Mouse (Mus musculus): ENCODE measurements around the gene Rps4x. TPM values are rescaled to one million over a fixed set of nuclear protein-coding genes. Genes with fewer than 3 reads are reported as not detected.

Rps4x gene
- polyA plus RNA-seq, 1 experiment, result 2,552 TPM

GRCm38 (mm10) chrX:102166521-102166920, 22.7 kb downstream of the Rps4x start:
- 0 out of 2 replicates have a peak overlapping the region, but pooled peaks have one; percentile 31 for H3K27ac ChIP-seq (ENCODE audit: insufficient read depth, low read length)
- no peaks in the 10 kb centered on the region for H3K27me3 ChIP-seq (ENCODE audit: control insufficient read depth, insufficient read depth, low read length, poor library complexity, severe bottlenecking)

GRCm38 (mm10) chrX:102163529-102163928, 25.7 kb downstream of the Rps4x start:
- H3K4me3 ChIP-seq (ENCODE audit: low read depth, low read length), result no peak overlapping the region

More at GRCm38 (mm10) chrX:102166521-102166920, 22.7 kb downstream of the Rps4x start:
- no peaks in the 10 kb centered on the region for H3K4me1 ChIP-seq (ENCODE audit: control insufficient read depth, insufficient read depth, low read length)
- TF ChIP-seq CTCF (IDR thresholded peaks at IDR 0.05; ENCODE audit: low read depth, low read length), result no peak
- no peak for TF ChIP-seq EP300 (IDR thresholded peaks at IDR 0.05; ENCODE audit: insufficient read depth, low read depth, low read length)
- TF ChIP-seq POLR2A (IDR thresholded peaks at IDR 0.05; ENCODE audit: insufficient read depth, low read length), result no peak
- no peaks in the 10 kb centered on the region for H3K9me3 ChIP-seq (replicated peaks; ENCODE audit: control insufficient read depth, insufficient read depth, low read length, poor library complexity, severe bottlenecking)
- no peaks in the 10 kb centered on the region for H3K36me3 ChIP-seq (ENCODE audit: control insufficient read depth, insufficient read depth, low read length, poor library complexity, severe bottlenecking)
- H3K4me3 ChIP-seq (ENCODE audit: low read depth, low read length), result no peak overlapping the region
- no peak overlapping the region for H3K9ac ChIP-seq (ENCODE audit: low read depth, poor library complexity, severe bottlenecking)

GRCm38 (mm10) chrX:102163096-102163495, 26.1 kb downstream of the Rps4x start:
- Histone ChIP-seq H3K36me3 (ENCODE audit: control insufficient read depth, insufficient read depth, low read length, poor library complexity, severe bottlenecking) (no peaks in the 10 kb centered on the region), H3K27me3 (ENCODE audit: control insufficient read depth, insufficient read depth, low read length, poor library complexity, severe bottlenecking) (no peaks in the 10 kb centered on the region), H3K9ac (ENCODE audit: low read depth, poor library complexity, severe bottlenecking) (no peak overlapping the region), H3K27ac (ENCODE audit: insufficient read depth, low read length) (no peak overlapping the region), H3K4me3 (ENCODE audit: low read depth, low read length) (no peak overlapping the region), H3K4me1 (ENCODE audit: control insufficient read depth, insufficient read depth, low read length) (no peaks in the 10 kb centered on the region), H3K9me3 (replicated peaks; ENCODE audit: control insufficient read depth, insufficient read depth, low read length, poor library complexity, severe bottlenecking) (no peaks in the 10 kb centered on the region)
- TF ChIP-seq POLR2A (IDR thresholded peaks at IDR 0.05; ENCODE audit: insufficient read depth, low read length) (no peak), CTCF (IDR thresholded peaks at IDR 0.05; ENCODE audit: low read depth, low read length) (no peak), EP300 (IDR thresholded peaks at IDR 0.05; ENCODE audit: insufficient read depth, low read depth, low read length) (no peak)

More at GRCm38 (mm10) chrX:102163529-102163928, 25.7 kb downstream of the Rps4x start:
- Histone ChIP-seq H3K27ac (ENCODE audit: insufficient read depth, low read length) (no peak overlapping the region), H3K27me3 (ENCODE audit: control insufficient read depth, insufficient read depth, low read length, poor library complexity, severe bottlenecking) (no peaks in the 10 kb centered on the region), H3K4me1 (ENCODE audit: control insufficient read depth, insufficient read depth, low read length) (no peaks in the 10 kb centered on the region), H3K36me3 (ENCODE audit: control insufficient read depth, insufficient read depth, low read length, poor library complexity, severe bottlenecking) (no peaks in the 10 kb centered on the region), H3K9ac (ENCODE audit: low read depth, poor library complexity, severe bottlenecking) (no peak overlapping the region), H3K9me3 (replicated peaks; ENCODE audit: control insufficient read depth, insufficient read depth, low read length, poor library complexity, severe bottlenecking) (no peaks in the 10 kb centered on the region)
- TF ChIP-seq POLR2A (IDR thresholded peaks at IDR 0.05; ENCODE audit: insufficient read depth, low read length), result no peak

- Histone ChIP-seq H3K27ac (ENCODE audit: insufficient read depth, low read length) (no peak overlapping the region), H3K27me3 (ENCODE audit: control insufficient read depth, insufficient read depth, low read length, poor library complexity, severe bottlenecking) (no peaks in the 10 kb centered on the region), H3K36me3 (ENCODE audit: control insufficient read depth, insufficient read depth, low read length, poor library complexity, severe bottlenecking) (no peaks in the 10 kb centered on the region), H3K4me3 (ENCODE audit: low read depth, low read length) (no peak overlapping the region), H3K9me3 (replicated peaks; ENCODE audit: control insufficient read depth, insufficient read depth, low read length, poor library complexity, severe bottlenecking) (no peaks in the 10 kb centered on the region), H3K9ac (ENCODE audit: low read depth, poor library complexity, severe bottlenecking) (no peak overlapping the region), H3K4me1 (ENCODE audit: control insufficient read depth, insufficient read depth, low read length) (no peaks in the 10 kb centered on the region)
- no peak for TF ChIP-seq EP300 (IDR thresholded peaks at IDR 0.05; ENCODE audit: insufficient read depth, low read depth, low read length)
- no peak for TF ChIP-seq CTCF (IDR thresholded peaks at IDR 0.05; ENCODE audit: low read depth, low read length)
- TF ChIP-seq POLR2A (IDR thresholded peaks at IDR 0.05; ENCODE audit: insufficient read depth, low read length), result no peak
Measured at GRCm38 (mm10) chrX:102160528-102160927, 28.7 kb downstream of the Rps4x start.

GRCm38 (mm10) chrX:102159778-102160177, 29.4 kb downstream of the Rps4x start:
- TF ChIP-seq POLR2A (IDR thresholded peaks at IDR 0.05; ENCODE audit: insufficient read depth, low read length) (no peak), CTCF (IDR thresholded peaks at IDR 0.05; ENCODE audit: low read depth, low read length) (peak; percentile 27), EP300 (IDR thresholded peaks at IDR 0.05; ENCODE audit: insufficient read depth, low read depth, low read length) (no peak)
- H3K27me3 ChIP-seq (ENCODE audit: control insufficient read depth, insufficient read depth, low read length, poor library complexity, severe bottlenecking), result no peaks in the 10 kb centered on the region
- no peaks in the 10 kb centered on the region for H3K4me1 ChIP-seq (ENCODE audit: control insufficient read depth, insufficient read depth, low read length)
- no peak overlapping the region for H3K4me3 ChIP-seq (ENCODE audit: low read depth, low read length)
- no peaks in the 10 kb centered on the region for H3K9me3 ChIP-seq (replicated peaks; ENCODE audit: control insufficient read depth, insufficient read depth, low read length, poor library complexity, severe bottlenecking)
- no peak overlapping the region for H3K27ac ChIP-seq (ENCODE audit: insufficient read depth, low read length)
- H3K9ac ChIP-seq (ENCODE audit: low read depth, poor library complexity, severe bottlenecking), result no peak overlapping the region
- no peaks in the 10 kb centered on the region for H3K36me3 ChIP-seq (ENCODE audit: control insufficient read depth, insufficient read depth, low read length, poor library complexity, severe bottlenecking)

- Histone ChIP-seq H3K4me3 (ENCODE audit: low read depth, low read length) (peak overlapping the region; percentile 75), H3K27me3 (ENCODE audit: control insufficient read depth, insufficient read depth, low read length, poor library complexity, severe bottlenecking) (no peaks in the 10 kb centered on the region), H3K9ac (ENCODE audit: low read depth, poor library complexity, severe bottlenecking) (peak overlapping the region; percentile 63), H3K9me3 (replicated peaks; ENCODE audit: control insufficient read depth, insufficient read depth, low read length, poor library complexity, severe bottlenecking) (no peaks in the 10 kb centered on the region), H3K27ac (ENCODE audit: insufficient read depth, low read length) (peak overlapping the region; percentile 35), H3K36me3 (ENCODE audit: control insufficient read depth, insufficient read depth, low read length, poor library complexity, severe bottlenecking) (no peaks in the 10 kb centered on the region), H3K4me1 (ENCODE audit: control insufficient read depth, insufficient read depth, low read length) (no peaks in the 10 kb centered on the region)
- TF ChIP-seq CTCF (IDR thresholded peaks at IDR 0.05; ENCODE audit: low read depth, low read length) (no peak), EP300 (IDR thresholded peaks at IDR 0.05; ENCODE audit: insufficient read depth, low read depth, low read length) (no peak), POLR2A (IDR thresholded peaks at IDR 0.05; ENCODE audit: insufficient read depth, low read length) (no peak)
Measured at GRCm38 (mm10) chrX:102157423-102157791, 31.8 kb downstream of the Rps4x start.

Measured in ES-Bruce4 (cell line).